Mouse (Mus musculus): ENCODE results near the gene Ehmt1. TPM values are rescaled to one million over a fixed set of nuclear protein-coding genes. Genes with fewer than 3 reads are reported as not detected.
A peak's percentile ranks its signal among the peaks of the same experiment; 100 is the strongest.

Gene Ehmt1
- polyA plus RNA-seq, 1 experiment, result 110 TPM

DNA sequence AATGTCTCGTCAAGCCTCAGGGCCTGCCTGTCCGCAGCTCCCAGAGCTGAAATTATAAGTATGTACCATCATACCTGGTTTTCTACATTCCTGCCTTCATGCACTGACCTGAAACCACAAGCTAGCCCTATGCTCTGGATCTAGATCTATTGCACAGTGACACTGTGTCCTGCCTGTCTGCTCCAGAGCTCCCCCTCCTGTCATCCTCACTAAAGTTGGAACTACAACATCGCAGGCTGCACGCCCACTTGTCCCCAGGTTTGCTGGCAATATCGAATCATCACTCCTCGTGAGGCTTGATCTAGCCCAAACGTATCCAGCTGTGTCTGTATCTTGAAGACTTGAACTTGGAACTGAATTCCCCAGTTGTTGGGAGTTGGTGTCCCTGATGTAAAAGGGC is 144.6 kb downstream of the Ehmt1 start:
- WGBS, result 82% methylated on average over 7 of the region's 7 CpGs
- no peak overlapping the region for H3K27ac ChIP-seq (ENCODE audit: control insufficient read depth, insufficient read depth, low read length)
- no peak overlapping the region for H3K4me3 ChIP-seq (ENCODE audit: control insufficient read depth, insufficient read depth, low read length)
- TF ChIP-seq CTCF (IDR thresholded peaks at IDR 0.05; ENCODE audit: borderline replicate concordance, control insufficient read depth, extremely low read depth, insufficient read depth, low read length, poor library complexity), result no peak
- TF ChIP-seq POLR2A (IDR thresholded peaks at IDR 0.05; ENCODE audit: control insufficient read depth, extremely low read depth, insufficient read depth, low read length, poor library complexity), result no peak
- no peak for DNase-seq
- H3K36me3 ChIP-seq (ENCODE audit: control insufficient read depth, insufficient read depth, low read length), result no peaks in the 10 kb centered on the region
- H3K4me1 ChIP-seq (replicated peaks; ENCODE audit: control insufficient read depth, insufficient read depth, low read length), result no peaks in the 10 kb centered on the region
- H3K27me3 ChIP-seq (ENCODE audit: control insufficient read depth, insufficient read depth, low read length), result no peaks in the 10 kb centered on the region

DNA sequence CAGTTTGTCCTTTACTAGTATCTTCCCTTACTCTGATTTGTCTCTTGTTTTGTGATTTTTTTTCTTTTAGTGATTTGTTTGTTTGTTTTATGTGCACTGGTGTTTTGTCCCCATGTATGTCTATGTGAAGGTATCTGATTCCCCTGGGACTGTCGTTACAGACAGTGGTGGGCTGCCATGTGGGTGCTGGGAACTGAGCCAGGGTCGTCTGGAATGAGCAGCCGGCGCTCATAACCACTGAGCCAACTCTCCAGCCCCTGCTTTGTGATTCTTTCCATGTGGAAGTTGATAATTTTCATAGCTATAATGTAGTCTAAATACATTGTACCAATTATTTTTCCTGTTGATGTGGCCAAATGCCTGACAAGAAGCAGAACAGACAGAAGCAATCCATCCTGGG is 148.6 kb downstream of the Ehmt1 start:
- Histone ChIP-seq H3K4me1 (replicated peaks; ENCODE audit: control insufficient read depth, insufficient read depth, low read length) (no peaks in the 10 kb centered on the region), H3K27me3 (ENCODE audit: control insufficient read depth, insufficient read depth, low read length) (no peaks in the 10 kb centered on the region), H3K36me3 (ENCODE audit: control insufficient read depth, insufficient read depth, low read length) (no peaks in the 10 kb centered on the region), H3K27ac (ENCODE audit: control insufficient read depth, insufficient read depth, low read length) (no peak overlapping the region), H3K4me3 (ENCODE audit: control insufficient read depth, insufficient read depth, low read length) (no peak overlapping the region)
- TF ChIP-seq CTCF (IDR thresholded peaks at IDR 0.05; ENCODE audit: borderline replicate concordance, control insufficient read depth, extremely low read depth, insufficient read depth, low read length, poor library complexity) (no peak), POLR2A (IDR thresholded peaks at IDR 0.05; ENCODE audit: control insufficient read depth, extremely low read depth, insufficient read depth, low read length, poor library complexity) (no peak)
- no peak for DNase-seq
- WGBS, result 88% methylated on average over 4 of the region's 4 CpGs

DNA sequence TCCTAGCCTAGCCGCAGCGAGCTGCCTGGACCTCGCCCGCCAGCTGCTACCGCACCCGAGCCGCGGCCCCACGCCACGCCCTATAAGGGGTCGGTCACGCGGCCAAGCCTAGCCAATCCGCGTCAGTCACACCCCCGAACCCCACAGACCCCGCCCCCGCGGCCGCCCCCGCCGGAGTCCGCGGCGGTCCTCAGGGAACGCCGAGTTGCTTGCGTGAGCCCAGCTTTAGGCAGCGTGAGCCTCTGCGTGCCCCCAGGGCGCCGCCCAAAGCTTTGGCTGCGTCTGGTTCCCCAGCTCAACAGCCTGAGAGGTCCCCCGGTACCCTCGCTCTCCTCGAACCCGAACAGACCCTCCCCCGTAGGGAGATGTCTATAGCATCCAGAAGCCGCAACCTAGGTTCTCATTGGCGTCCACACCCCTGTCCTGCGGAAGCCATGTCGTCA is 156.3 kb downstream of the Ehmt1 start, which contains the start of gene Cacna1b:
Gene Cacna1b, minus strand, starts transcription at position 38 of the 443 bp plus-strand sequence.
- peak; percentile 54 for DNase-seq
- Histone ChIP-seq H3K4me1 (replicated peaks; ENCODE audit: control insufficient read depth, insufficient read depth, low read length) (peaks cover 17% of the 10 kb centered on the region), H3K27ac (ENCODE audit: control insufficient read depth, insufficient read depth, low read length) (no peak within 1 kb of the TSS), H3K4me3 (ENCODE audit: control insufficient read depth, insufficient read depth, low read length) (peak within 1 kb of the TSS; percentile 26), H3K27me3 (ENCODE audit: control insufficient read depth, insufficient read depth, low read length) (peaks cover 10% of the 10 kb centered on the region), H3K36me3 (ENCODE audit: control insufficient read depth, insufficient read depth, low read length) (no peaks in the 10 kb centered on the region)
- WGBS, result 3% methylated on average over 42 of the region's 42 CpGs
- no peak for TF ChIP-seq POLR2A (IDR thresholded peaks at IDR 0.05; ENCODE audit: control insufficient read depth, extremely low read depth, insufficient read depth, low read length, poor library complexity)
- TF ChIP-seq CTCF (IDR thresholded peaks at IDR 0.05; ENCODE audit: borderline replicate concordance, control insufficient read depth, extremely low read depth, insufficient read depth, low read length, poor library complexity), result no peak

DNA sequence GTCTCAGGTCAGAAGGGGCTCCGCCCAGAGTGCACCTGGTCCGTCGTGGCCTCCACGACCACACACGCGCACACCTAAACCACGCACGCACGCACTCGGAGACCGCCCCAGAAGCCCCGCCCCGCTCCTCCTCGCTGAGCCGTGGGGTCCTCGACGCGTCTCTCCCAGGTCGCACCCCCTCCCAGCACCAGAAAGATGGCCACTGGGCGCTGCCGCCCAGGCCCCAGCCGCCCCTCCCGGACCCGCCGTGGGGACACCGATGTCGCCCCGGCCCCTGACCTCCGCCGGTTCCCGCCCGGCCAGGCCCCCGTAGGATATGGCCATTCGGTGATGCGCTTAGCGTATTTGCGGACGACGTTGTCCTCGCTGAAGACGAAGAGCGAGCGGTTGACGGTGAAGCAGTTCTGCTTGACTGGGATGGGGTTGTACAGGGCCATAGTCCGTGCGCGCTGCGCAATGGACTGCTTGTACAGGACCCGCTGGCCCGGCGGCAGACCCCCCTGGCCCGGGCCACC is 156.9 kb downstream of the Ehmt1 start:
- Histone ChIP-seq H3K27me3 (ENCODE audit: control insufficient read depth, insufficient read depth, low read length) (peaks cover 10% of the 10 kb centered on the region), H3K27ac (ENCODE audit: control insufficient read depth, insufficient read depth, low read length) (no peak overlapping the region)

DNA sequence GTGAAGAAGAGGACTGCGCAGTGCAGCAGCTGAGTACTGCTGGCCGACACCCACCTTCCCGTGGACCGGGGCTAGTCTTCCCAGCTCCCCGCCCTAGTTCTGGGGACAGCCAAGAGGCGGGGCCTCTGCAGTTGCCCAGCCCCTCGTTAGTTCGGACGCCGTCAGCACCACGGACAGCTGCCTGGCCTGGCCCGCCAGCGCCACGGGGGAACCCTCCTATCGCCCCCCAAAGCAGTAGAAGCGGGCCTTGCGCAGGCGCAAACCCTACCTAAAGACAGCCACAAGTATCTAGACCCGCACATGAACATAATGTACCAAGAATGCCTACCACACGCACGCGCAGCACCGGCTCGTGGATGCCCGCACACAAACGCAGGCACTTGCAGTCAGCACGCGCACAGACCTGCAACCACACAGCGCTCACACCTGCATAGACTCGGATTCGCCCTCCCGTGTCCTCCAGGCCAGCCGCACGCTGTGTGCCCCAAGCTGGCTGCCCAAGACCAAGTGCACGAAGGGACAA is 157.4 kb downstream of the Ehmt1 start:
- DNase-seq, result peak; percentile 67
- WGBS, result 1% methylated on average over 35 of the region's 35 CpGs
- TF ChIP-seq POLR2A (IDR thresholded peaks at IDR 0.05; ENCODE audit: control insufficient read depth, extremely low read depth, insufficient read depth, low read length, poor library complexity) (0 out of 2 replicates have a peak, but pooled peaks have one; percentile 23), CTCF (IDR thresholded peaks at IDR 0.05; ENCODE audit: borderline replicate concordance, control insufficient read depth, extremely low read depth, insufficient read depth, low read length, poor library complexity) (no peak)
- Histone ChIP-seq H3K27me3 (ENCODE audit: control insufficient read depth, insufficient read depth, low read length) (peaks cover 10% of the 10 kb centered on the region), H3K4me3 (ENCODE audit: control insufficient read depth, insufficient read depth, low read length) (peak overlapping the region; percentile 8), H3K36me3 (ENCODE audit: control insufficient read depth, insufficient read depth, low read length) (no peaks in the 10 kb centered on the region), H3K27ac (ENCODE audit: control insufficient read depth, insufficient read depth, low read length) (no peak overlapping the region), H3K4me1 (replicated peaks; ENCODE audit: control insufficient read depth, insufficient read depth, low read length) (peaks cover 17% of the 10 kb centered on the region)

More for the DNA sequence above, 156.9 kb downstream of the Ehmt1 start:
- Histone ChIP-seq H3K4me1 (replicated peaks; ENCODE audit: control insufficient read depth, insufficient read depth, low read length) (peaks cover 17% of the 10 kb centered on the region), H3K4me3 (ENCODE audit: control insufficient read depth, insufficient read depth, low read length) (peak overlapping the region; percentile 8), H3K36me3 (ENCODE audit: control insufficient read depth, insufficient read depth, low read length) (no peaks in the 10 kb centered on the region)
- DNase-seq, result no peak
- WGBS, result 3% methylated on average over 51 of the region's 52 CpGs
- TF ChIP-seq POLR2A (IDR thresholded peaks at IDR 0.05; ENCODE audit: control insufficient read depth, extremely low read depth, insufficient read depth, low read length, poor library complexity) (no peak), CTCF (IDR thresholded peaks at IDR 0.05; ENCODE audit: borderline replicate concordance, control insufficient read depth, extremely low read depth, insufficient read depth, low read length, poor library complexity) (no peak)

DNA sequence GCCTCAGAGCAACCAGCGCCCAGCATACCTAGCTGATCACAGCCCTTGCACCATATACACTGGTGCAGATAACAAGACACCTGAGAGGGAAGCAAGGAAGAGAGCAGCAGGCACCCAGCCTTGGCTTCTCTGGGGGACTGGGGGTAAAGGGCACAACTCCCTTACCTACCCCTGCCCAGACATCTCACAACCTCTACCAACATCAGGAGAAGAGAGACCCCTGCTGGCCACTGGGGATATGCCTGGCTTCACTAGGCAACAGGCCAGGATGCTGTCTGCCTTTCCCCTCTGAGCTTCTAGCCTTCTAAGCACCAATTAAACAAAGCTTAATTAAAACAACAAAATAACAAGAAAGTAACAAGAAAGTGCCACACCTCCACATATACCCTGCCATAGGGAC is 164.1 kb downstream of the Ehmt1 start:
- TF ChIP-seq POLR2A (IDR thresholded peaks at IDR 0.05; ENCODE audit: control insufficient read depth, extremely low read depth, insufficient read depth, low read length, poor library complexity) (no peak), CTCF (IDR thresholded peaks at IDR 0.05; ENCODE audit: borderline replicate concordance, control insufficient read depth, extremely low read depth, insufficient read depth, low read length, poor library complexity) (peak; percentile 88; the same call in 1 of the 2 replicates)
- DNase-seq, result peak; percentile 82

More for the DNA sequence above, 164.1 kb downstream of the Ehmt1 start:
- Histone ChIP-seq H3K36me3 (ENCODE audit: control insufficient read depth, insufficient read depth, low read length) (no peaks in the 10 kb centered on the region), H3K4me3 (ENCODE audit: control insufficient read depth, insufficient read depth, low read length) (no peak overlapping the region), H3K27ac (ENCODE audit: control insufficient read depth, insufficient read depth, low read length) (no peak overlapping the region), H3K27me3 (ENCODE audit: control insufficient read depth, insufficient read depth, low read length) (no peaks in the 10 kb centered on the region; the same call in 1 of the 2 replicates), H3K4me1 (replicated peaks; ENCODE audit: control insufficient read depth, insufficient read depth, low read length) (peaks cover 28% of the 10 kb centered on the region)
- WGBS, result 100% methylated on average over 1 of the region's 1 CpGs

Measured in thymus, adult 2 months (tissue).